Mouse (Mus musculus) lung, embryonic 14.5 days (tissue): ENCODE results near the gene Tenm1. TPM values are rescaled to one million over a fixed set of nuclear protein-coding genes. Genes with fewer than 3 reads are reported as not detected.
A peak's percentile ranks its signal among the peaks of the same experiment; 100 is the strongest.

Source experiments
- ATAC-seq: fragments of 200-750 bp; cut with Nextera tagmentation; 2 replicates; pipeline ENCODE4 v1.8.0; 2017; ENCODE audit warnings: mild to moderate bottlenecking, moderate TSS enrichment, moderate library complexity; ENCODE audit not compliant: insufficient read depth
- DNase-seq: peaks from one replicate; pipeline ENCODE4 v3.0.0-alpha.2; 2015
- H3K27ac ChIP-seq: fragments of 300-500 bp; sonication (generic); 2 replicates; pipeline ENCODE4 v1.5.1; 2014; ENCODE audit warnings: low read depth, mild to moderate bottlenecking, moderate library complexity
- H3K27me3 ChIP-seq: fragments of 300-500 bp; sonication (generic); 2 replicates; pipeline ENCODE4 v1.6.1; 2014; ENCODE audit warnings: low read length, control low read depth; ENCODE audit not compliant: insufficient read depth
- H3K36me3 ChIP-seq: fragments of 300-500 bp; sonication (generic); 2 replicates; pipeline ENCODE4 v1.6.1; 2014; ENCODE audit warnings: control low read depth; ENCODE audit not compliant: insufficient read depth
- H3K4me1 ChIP-seq: fragments of 300-500 bp; sonication (generic); 2 replicates; pipeline ENCODE4 v1.6.1; 2014; ENCODE audit warnings: antibody characterized with exemption, control low read depth; ENCODE audit not compliant: insufficient read depth
- H3K4me2 ChIP-seq: fragments of 300-500 bp; sonication (generic); 2 replicates; pipeline ENCODE4 v1.6.1; 2014; ENCODE audit warnings: mild to moderate bottlenecking
- H3K4me3 ChIP-seq: fragments of 300-500 bp; sonication (generic); 2 replicates; pipeline ENCODE4 v1.5.1; 2014; ENCODE audit warnings: low read depth, low read length
- H3K9ac ChIP-seq: fragments of 300-500 bp; sonication (generic); 2 replicates; pipeline ENCODE4 v1.6.1; 2014
- H3K9me3 ChIP-seq: fragments of 300-500 bp; sonication (generic); 2 replicates; pipeline ENCODE4 v1.6.1; 2016; ENCODE audit warnings: low read depth, low read length, control low read depth
- CTCF ChIP-seq: IDR thresholded peaks from 2 replicates; pipeline ENCODE4 v1.5.1; 2016; ENCODE audit warnings: antibody characterized with exemption, low read depth
- WGBS: fragments of 180-500 bp; shearing (Covaris S2); extraction: QIAGEN DNeasy Blood & Tissue Kit; methylation state at CpG from one replicate; pipeline ENCODE4 v1.1.7; 2014; 5-methylcytosine and 5-hydroxymethylcytosine counted together
- polyA plus RNA-seq: library from polyadenylated mRNA; unstranded; fragments of >200 nt; fragmentation: Nextera tagmentation; extraction: Ambion mirVana; gene quantifications from 2 replicates; pipeline ENCODE4 v1.2.1, GENCODE M21; 2014

Tenm1 gene
- polyA plus RNA-seq, 1 experiment from 2014 or later: 0.11 TPM

GRCm38 (mm10) chrX:43182975-43183374 is 246.0 kb downstream of the Tenm1 start:
- Histone ChIP-seq H3K27me3 (no peaks in the 10 kb centered on the region), H3K36me3 (no peaks in the 10 kb centered on the region), H3K27ac (no peak overlapping the region), H3K4me1 (no peaks in the 10 kb centered on the region), H3K9ac (no peak overlapping the region), H3K4me2 (no peak overlapping the region), H3K9me3 (no peaks in the 10 kb centered on the region), H3K4me3 (no peak overlapping the region)
- TF ChIP-seq CTCF: no peak
- DNase-seq (no peak), ATAC-seq (no peak)
- WGBS: 86% methylated on average over 1 of the region's 1 CpGs

- H3K36me3 ChIP-seq: no peaks in the 10 kb centered on the region
- no peak overlapping the region for H3K4me2 ChIP-seq
- H3K27ac ChIP-seq: no peak overlapping the region
- H3K4me1 ChIP-seq: no peaks in the 10 kb centered on the region
- H3K27me3 ChIP-seq: no peaks in the 10 kb centered on the region
- no peaks in the 10 kb centered on the region for H3K9me3 ChIP-seq
- no peak overlapping the region for H3K9ac ChIP-seq
- no peak overlapping the region for H3K4me3 ChIP-seq
- ATAC-seq (no peak), DNase-seq (no peak)
- TF ChIP-seq CTCF: no peak
- 69% methylated on average over 3 of the region's 3 CpGs for WGBS
Measured at GRCm38 (mm10) chrX:43151561-43151960, 277.4 kb downstream of the Tenm1 start.

- ATAC-seq (no peak), DNase-seq (no peak)
- no peaks in the 10 kb centered on the region for H3K9me3 ChIP-seq
- H3K36me3 ChIP-seq: no peaks in the 10 kb centered on the region
- no peak overlapping the region for H3K27ac ChIP-seq
- no peak for TF ChIP-seq CTCF
- no peaks in the 10 kb centered on the region for H3K4me1 ChIP-seq
- no peaks in the 10 kb centered on the region for H3K27me3 ChIP-seq
- no peak overlapping the region for H3K4me3 ChIP-seq
- 61% methylated on average over 2 of the region's 2 CpGs for WGBS
- H3K9ac ChIP-seq: no peak overlapping the region
- no peak overlapping the region for H3K4me2 ChIP-seq
Measured at GRCm38 (mm10) chrX:43129696-43130095, 299.2 kb downstream of the Tenm1 start.

GRCm38 (mm10) chrX:43122491-43122890 is 306.4 kb downstream of the Tenm1 start:
- DNase-seq (no peak), ATAC-seq (no peak)
- H3K9ac ChIP-seq: no peak overlapping the region
- no peaks in the 10 kb centered on the region for H3K9me3 ChIP-seq
- H3K27ac ChIP-seq: no peak overlapping the region
- no peaks in the 10 kb centered on the region for H3K27me3 ChIP-seq
- TF ChIP-seq CTCF: no peak
- H3K36me3 ChIP-seq: no peaks in the 10 kb centered on the region
- 62% methylated on average over 1 of the region's 1 CpGs for WGBS
- no peak overlapping the region for H3K4me2 ChIP-seq
- H3K4me1 ChIP-seq: no peaks in the 10 kb centered on the region
- H3K4me3 ChIP-seq: no peak overlapping the region

- no peak overlapping the region for H3K27ac ChIP-seq
- no peak overlapping the region for H3K9ac ChIP-seq
- H3K27me3 ChIP-seq: no peaks in the 10 kb centered on the region
- ATAC-seq (no peak), DNase-seq (no peak)
- no peaks in the 10 kb centered on the region for H3K4me1 ChIP-seq
- H3K4me2 ChIP-seq: no peak overlapping the region
- no peaks in the 10 kb centered on the region for H3K9me3 ChIP-seq
- no peaks in the 10 kb centered on the region for H3K36me3 ChIP-seq
- H3K4me3 ChIP-seq: no peak overlapping the region
- TF ChIP-seq CTCF: no peak
- 67% methylated on average over 1 of the region's 1 CpGs for WGBS
Measured at GRCm38 (mm10) chrX:43122001-43122400, 306.9 kb downstream of the Tenm1 start.

- Histone ChIP-seq H3K9ac (no peak overlapping the region), H3K4me1 (no peaks in the 10 kb centered on the region), H3K9me3 (no peaks in the 10 kb centered on the region), H3K4me2 (no peak overlapping the region), H3K4me3 (no peak overlapping the region), H3K27ac (no peak overlapping the region), H3K36me3 (no peaks in the 10 kb centered on the region), H3K27me3 (no peaks in the 10 kb centered on the region)
- WGBS: 66% methylated on average over 2 of the region's 2 CpGs
- no peak for TF ChIP-seq CTCF
- ATAC-seq (no peak), DNase-seq (no peak)
Measured at GRCm38 (mm10) chrX:42986100-42986499, 442.8 kb downstream of the Tenm1 start.

- peak; percentile 24; the same call in 1 of the 2 replicates for TF ChIP-seq CTCF
- no peaks in the 10 kb centered on the region for H3K4me1 ChIP-seq
- WGBS: 3% methylated on average over 1 of the region's 1 CpGs
- H3K27ac ChIP-seq: no peak overlapping the region
- DNase-seq: peak; percentile 8
- H3K4me3 ChIP-seq: no peak overlapping the region
- H3K36me3 ChIP-seq: no peaks in the 10 kb centered on the region
- no peak overlapping the region for H3K4me2 ChIP-seq
- H3K9me3 ChIP-seq: no peaks in the 10 kb centered on the region
- no peak overlapping the region for H3K9ac ChIP-seq
- no peaks in the 10 kb centered on the region for H3K27me3 ChIP-seq
- no peak for ATAC-seq
Measured at GRCm38 (mm10) chrX:42973562-42973961, 455.4 kb downstream of the Tenm1 start.

- no peak for TF ChIP-seq CTCF
- H3K27ac ChIP-seq: no peak overlapping the region
- ATAC-seq: no peak
- H3K4me1 ChIP-seq: no peaks in the 10 kb centered on the region
- no peak overlapping the region for H3K4me2 ChIP-seq
- no peaks in the 10 kb centered on the region for H3K36me3 ChIP-seq
- WGBS: 46% methylated on average over 5 of the region's 5 CpGs
- peak; percentile 7 for DNase-seq
- no peak overlapping the region for H3K4me3 ChIP-seq
- H3K9me3 ChIP-seq: no peaks in the 10 kb centered on the region
- no peaks in the 10 kb centered on the region for H3K27me3 ChIP-seq
- no peak overlapping the region for H3K9ac ChIP-seq
Measured at GRCm38 (mm10) chrX:42967611-42968010, 461.3 kb downstream of the Tenm1 start.
